Mouse (Mus musculus) ES-Bruce4 (cell line): ENCODE results near the gene Pnldc1.

ENCODE experiments used
- CTCF ChIP-seq: IDR thresholded peaks from one replicate; pipeline ENCODE4 v1.8.1; 2011; ENCODE audit warnings: low read depth, low read length
- EP300 ChIP-seq: IDR thresholded peaks from 2 replicates; pipeline ENCODE4 v1.6.1; 2011; ENCODE audit warnings: low read depth, low read length; ENCODE audit not compliant: insufficient read depth
- POLR2A ChIP-seq: IDR thresholded peaks from one replicate; pipeline ENCODE4 v1.8.1; 2011; ENCODE audit warnings: low read length; ENCODE audit not compliant: insufficient read depth

DNA sequence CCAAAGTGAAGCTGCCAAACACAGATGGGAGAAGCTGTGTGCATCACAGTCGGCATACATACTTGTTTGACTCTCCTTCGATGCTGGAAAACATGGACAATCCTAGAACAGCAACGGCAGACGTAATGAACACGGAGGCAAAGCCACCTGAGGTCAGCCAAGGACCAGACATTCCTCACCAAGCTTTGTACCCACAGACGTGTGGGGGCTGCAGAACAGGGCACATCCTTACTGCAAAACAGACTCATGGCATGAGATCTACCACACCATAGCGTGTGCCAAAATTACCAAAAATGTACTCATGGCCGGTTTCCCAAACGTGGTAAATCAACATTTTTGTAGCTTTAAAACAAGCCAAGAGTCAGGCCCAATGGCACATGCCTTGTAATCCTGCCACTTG lies 3.6 kb downstream of the Pnldc1 start:
- TF ChIP-seq CTCF (no peak), POLR2A (no peak), EP300 (no peak)
